Mouse (Mus musculus) mouse embryonic stem cell (cell line): ENCODE results near the gene L3mbtl4.

ENCODE experiments used
- in situ Hi-C, 2 experiments: fragments of 300-500 bp; cut with MboI; formaldehyde crosslinking; loops; 1 replicate in 1 of 2; 3 replicates in 1 of 2; pipeline ENCODE4 v1.14.3; 2019 to 2020; ENCODE audit warnings: low sequenced_read_pairs in 2 of 2, low pct_unique_long_range_greater_than_20kb in 1 of 2, mixed read lengths in 1 of 2; ENCODE audit not compliant: unreplicated experiment in 1 of 2

The L3mbtl4 gene

DNA sequence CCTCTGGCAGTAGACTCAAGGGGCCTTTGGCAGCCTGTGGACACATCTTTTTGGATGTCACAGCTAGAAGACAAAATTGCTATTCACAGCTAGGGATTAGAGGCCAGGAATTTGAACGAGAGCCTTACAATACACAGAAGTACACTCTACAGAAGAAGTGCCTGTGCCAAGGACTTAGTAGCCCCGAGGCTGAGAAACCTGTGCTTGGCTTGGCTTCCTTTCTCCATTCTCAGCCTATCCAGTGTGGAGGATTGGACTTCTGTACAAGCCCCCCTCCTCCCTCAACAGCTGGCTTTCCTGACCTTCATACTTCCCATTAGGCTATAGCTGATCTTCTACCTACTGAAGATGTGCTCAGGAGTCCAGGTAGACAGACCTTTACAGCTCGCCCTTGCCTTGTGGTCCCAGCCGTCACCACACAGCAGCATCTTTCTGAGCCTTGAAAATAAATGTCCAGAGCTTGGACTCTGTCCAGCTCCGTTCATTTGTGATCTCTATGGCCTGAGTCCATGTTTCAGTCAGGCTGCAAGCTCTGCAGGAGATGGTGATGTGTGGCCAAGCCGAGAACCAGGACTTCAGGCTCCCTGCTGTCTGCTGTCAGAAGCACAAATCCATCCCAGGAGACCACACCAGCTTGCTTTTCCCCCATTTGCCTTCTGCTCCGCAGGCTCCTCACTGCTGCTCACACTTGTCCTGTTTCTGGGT is 497.6 kb downstream of the L3mbtl4 start:
- in situ Hi-C loops, result no loop called here

DNA sequence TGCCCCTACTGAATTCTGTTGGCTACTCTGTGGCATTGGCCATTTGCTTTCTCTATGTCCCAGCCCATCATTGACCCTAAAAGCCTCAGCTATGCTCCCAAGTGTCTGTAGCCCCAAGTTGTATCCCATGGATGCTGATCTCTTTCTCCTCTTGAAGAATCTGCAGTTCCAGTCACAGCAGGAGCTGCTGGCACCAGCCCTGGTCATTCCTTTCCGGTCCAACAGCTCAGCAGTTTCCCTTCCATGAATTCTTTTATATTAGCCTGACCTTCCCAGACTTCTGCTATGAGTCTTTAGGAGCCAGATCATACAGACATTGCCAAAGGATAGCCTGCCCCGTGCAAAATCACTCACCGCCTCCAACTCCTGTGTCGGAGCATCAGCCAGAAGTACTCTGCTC is 520.1 kb downstream of the L3mbtl4 start:
- in situ Hi-C loops, result no loop called here

DNA sequence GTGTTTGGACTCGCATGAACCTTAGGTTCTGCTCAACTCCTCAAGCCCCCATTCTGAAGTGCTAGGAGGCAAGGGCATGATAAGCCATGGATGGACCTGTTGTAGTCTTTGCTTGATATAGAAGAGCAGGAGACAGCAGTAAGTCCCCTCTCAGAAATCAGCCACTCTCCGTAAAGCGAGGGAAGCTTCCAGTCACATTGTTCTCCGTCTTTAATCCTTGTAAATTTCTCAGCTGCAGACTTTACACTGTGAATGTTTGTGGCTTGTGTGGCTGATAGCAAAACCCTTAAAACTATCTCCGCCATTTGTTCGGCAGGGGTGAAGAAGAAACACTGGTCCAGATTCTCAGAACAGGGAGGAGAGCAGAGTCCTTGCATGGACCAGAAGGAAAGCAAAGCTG is 552.7 kb downstream of the L3mbtl4 start, which contains the start of gene Tmem200c:
Tmem200c (plus strand) TSS at position 301 of the 400 bp plus-strand sequence.
- in situ Hi-C loops, result loop anchor here in 1 of 2 experiments (25.0 kb wide), 1 partner anchor 964 kb away; no protein-coding TSS in a partner anchor
